Mouse (Mus musculus) brain, embryonic 14.5 days (tissue): ENCODE data around the gene Ifna2.

Experiments used
- CTCF ChIP-seq: fragments of 200-500 bp; IDR thresholded peaks from 2 replicates; pipeline ENCODE4 v1.5.1; 2012; ENCODE audit warnings: inconsistent platforms, mild to moderate bottlenecking, moderate library complexity, borderline replicate concordance; ENCODE audit not compliant: insufficient read depth, insufficient read length; ENCODE audit errors: extremely low read depth
- POLR2A ChIP-seq: fragments of 200-500 bp; IDR thresholded peaks from 2 replicates; pipeline ENCODE4 v1.6.1; 2012; ENCODE audit warnings: mild to moderate bottlenecking, inconsistent platforms, borderline replicate concordance; ENCODE audit not compliant: poor library complexity, insufficient read depth, insufficient read length, severe bottlenecking; ENCODE audit errors: extremely low read depth

GRCm38 (mm10) chr4:88683812-88684211, at the start of gene Ifna2:
- no peak for TF ChIP-seq CTCF
- TF ChIP-seq POLR2A: no peak
